Mouse (Mus musculus): ENCODE results near the gene Phb2.

Gene Phb2

DNA sequence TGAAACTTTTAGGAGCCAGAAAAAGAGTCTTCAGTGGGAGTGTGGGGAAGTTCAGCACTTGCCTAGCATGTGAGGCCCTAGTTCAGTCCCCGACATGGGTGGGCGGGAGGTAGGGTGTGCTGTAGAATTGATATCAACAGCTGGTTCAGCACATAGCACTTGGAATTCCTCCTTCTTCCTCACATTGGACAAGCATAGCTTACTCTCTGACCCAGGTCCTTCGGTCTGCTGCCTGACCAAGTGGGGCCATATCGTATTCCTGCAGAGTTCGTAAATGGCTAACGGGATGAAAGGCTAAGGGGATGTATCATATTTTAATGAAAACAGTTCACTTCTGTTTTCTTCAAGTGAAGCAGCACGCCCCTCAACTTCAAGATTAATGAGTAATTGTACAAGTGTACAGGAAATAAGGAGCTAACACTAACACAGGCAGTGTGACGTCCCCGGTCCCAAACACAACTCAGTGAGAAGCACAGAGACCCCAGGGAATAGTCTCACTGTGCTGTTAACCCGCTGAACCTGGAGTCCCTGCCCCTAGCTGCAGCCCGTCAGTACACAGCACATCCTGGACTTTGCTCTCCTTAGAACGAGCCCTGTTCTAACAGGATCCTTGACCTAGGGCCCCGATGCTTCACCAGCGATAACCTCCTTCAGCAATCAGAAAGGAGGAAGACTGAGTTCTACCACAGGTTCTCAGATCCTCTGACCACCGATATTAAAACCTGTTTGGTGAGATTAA is 18.7 kb upstream of the Phb2 start:
- no peak for DNase-seq

- peak; percentile 82 to 90 for DNase-seq
Measured at GRCm38 (mm10) chr6:124694166-124694955, 17.8 kb upstream of the Phb2 start.

GRCm38 (mm10) chr6:124696441-124697150 is 15.5 kb upstream of the Phb2 start:
- no peak for DNase-seq

- DNase-seq, result no peak
Measured at GRCm38 (mm10) chr6:124698751-124699150, 13.4 kb upstream of the Phb2 start.

- no peak for DNase-seq
Measured at GRCm38 (mm10) chr6:124699366-124699765, 12.8 kb upstream of the Phb2 start.

DNA sequence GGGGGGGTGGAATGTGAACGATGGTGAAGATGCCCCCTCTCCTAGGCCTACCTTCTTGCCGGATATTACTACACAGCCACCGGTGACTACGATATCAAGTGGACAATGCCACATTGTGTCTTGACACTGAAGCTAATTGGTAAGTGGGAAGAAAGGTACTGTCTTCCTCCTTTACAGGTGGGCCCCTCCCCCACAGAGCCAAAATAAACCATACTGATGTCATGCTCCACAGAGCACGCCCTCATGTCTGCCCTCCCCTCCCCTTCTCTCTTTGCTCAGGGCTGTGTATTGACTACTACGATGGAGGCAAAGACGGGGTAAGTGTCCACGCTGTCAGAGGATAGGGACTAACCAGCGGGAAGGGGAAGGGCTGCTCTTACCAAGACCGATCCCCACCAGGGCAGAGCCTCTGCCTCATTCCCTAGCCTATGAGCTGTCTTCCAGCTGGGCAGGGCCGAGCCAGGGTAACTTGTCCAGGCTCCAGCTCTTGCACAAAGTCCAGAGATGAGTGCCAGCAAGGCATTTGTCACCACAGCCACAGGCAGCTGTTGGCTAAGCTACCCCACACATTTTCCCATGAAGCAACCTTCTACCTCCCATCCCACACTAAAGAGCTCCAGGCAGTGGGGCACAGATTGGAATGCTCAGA is 12.1 kb upstream of the Phb2 start:
- DNase-seq, result peak; percentile 59 to 88

GRCm38 (mm10) chr6:124701338-124701737 is 10.8 kb upstream of the Phb2 start:
- DNase-seq, result no peak

DNA sequence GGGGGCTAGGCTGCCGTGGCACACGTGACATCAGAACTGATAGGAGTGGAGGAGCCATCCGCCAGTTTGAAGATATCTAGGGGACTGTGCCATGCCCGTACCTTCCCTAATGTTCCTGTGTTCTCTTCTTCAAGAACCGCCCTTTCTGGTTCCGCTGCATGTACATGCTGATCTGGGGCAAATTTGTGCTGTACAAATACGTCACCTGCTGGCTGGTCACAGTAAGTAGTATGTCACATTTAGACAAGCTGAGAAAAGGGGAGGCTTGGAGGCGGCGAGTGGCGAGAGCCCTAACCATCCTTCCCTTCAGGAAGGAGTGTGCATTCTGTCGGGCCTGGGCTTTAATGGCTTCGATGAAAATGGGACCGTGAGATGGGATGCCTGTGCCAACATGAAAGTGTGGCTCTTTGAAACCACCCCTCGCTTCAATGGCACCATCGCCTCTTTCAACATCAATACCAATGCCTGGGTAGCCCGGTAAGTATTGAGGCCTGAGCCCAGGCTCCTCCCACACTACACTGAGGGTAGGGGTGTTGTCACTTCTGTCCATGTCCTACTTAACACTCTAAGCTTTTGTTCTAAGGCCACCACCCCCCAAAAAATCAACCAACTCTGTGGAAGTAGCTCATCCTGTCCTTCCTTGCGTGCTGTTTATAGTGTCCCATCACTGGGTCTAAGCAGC is 9.9 kb upstream of the Phb2 start:
- DNase-seq, result no peak

DNA sequence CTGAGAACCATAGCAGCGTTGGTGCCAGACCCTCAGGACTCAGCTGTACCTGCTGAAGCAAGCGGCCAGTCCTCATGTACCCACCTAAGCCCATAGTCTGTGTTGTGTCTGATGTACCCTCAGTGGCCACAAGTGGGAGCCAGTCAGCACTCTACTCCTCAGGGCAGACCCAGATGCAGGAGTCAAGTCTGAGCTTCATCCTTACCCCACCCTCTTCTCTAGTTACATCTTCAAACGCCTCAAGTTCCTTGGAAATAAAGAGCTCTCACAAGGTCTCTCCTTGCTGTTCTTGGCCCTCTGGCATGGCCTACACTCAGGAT is 9.4 kb upstream of the Phb2 start:
- peak; percentile 71 to 81 for DNase-seq

DNA sequence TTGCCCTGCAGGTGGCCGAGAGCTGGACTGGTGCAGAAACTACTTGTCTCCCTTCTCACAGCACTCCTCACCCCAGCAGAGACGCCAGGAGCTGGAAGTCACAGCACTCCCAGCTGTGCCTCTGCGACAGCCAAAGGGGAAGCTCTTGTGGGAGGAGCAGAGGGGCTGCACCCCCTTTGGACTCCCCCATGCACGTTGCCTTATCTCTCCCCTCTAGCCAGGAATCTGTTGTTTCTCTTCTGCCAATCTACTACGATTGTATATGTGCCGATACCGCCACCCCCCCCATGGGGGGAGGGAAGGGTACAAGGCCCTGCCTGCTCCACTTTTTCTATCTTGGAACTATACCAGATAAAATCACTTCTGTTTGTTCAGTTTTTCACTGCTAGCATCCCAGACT is 8.3 kb upstream of the Phb2 start:
- no peak for DNase-seq

DNA sequence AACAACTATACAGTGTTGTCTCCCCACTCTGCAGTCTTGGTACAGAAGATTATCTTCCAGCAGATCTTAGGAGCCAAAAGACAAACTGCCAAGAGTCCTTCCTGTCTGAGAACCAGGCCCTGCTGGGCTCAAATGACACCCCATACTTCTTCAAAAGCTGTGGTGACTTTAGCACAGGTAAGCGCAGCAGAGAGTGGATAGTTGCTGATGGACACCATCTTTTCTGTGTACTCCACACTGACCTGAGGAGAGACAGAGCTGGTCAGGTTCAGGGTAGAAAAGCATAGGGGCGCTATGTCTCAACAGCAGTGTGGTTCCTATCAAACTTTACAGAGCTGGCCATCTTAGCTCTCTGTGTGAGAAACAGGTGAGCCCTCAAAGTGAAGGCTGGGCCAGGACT is 7.7 kb upstream of the Phb2 start:
- no peak for DNase-seq

DNA sequence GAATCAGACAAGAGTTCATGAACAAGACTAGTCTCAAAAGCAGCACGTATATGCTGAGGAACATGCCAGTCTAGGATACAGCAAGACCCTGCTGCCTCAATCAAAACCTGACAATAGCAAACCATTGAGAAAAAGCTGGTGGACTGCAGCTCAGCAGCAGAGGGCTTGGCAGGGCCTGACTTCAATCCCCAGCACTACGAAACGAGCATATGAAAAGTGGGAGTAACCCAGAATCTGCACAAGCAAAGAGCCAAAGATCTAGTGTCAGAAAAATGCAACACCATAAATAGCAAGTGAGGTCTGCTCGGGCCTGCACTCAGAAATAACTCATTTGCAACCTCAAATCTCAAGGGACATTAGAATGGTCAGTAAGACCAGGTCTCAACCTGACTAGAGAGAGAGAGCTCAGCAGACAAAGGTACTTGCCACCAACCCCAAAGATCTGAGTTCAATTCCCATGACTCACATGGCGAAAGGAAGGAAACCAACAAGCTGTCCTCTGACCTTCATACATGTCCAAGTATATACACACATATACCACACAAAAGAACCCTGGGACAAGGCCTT is 6.0 kb upstream of the Phb2 start:
- DNase-seq, result no peak

DNA sequence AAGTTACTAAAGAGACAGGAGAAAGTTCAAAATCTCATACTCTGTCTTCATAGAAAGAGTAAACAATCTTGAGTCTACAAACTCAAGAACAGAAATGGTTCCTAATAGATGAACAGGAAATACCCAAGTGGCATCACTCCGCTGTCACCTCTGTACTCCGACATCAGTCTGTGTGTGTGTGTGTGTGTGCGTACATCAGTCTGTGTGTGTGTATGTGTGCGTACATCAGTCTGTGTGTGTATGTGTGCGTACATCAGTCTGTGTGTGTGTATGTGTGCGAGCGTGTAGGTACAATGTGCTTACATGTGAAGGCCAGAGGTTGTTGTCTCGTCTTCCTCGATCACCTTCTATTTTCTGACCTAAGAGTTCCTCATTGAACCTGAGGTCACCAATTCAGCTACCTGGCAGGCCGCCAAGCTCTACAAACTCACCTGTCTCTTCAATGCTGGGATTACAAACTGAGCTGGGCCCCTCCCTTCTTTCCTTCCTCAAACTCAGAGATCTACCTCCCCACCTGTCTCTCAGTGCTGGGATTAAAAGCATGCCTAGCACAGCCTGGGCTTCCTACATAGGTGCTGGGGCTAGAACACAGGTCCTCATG is 3.7 kb upstream of the Phb2 start:
- DNase-seq, result no peak

GRCm38 (mm10) chr6:124712918-124713317 is 782 bp downstream of the Phb2 start:
- DNase-seq, result no peak

DNA sequence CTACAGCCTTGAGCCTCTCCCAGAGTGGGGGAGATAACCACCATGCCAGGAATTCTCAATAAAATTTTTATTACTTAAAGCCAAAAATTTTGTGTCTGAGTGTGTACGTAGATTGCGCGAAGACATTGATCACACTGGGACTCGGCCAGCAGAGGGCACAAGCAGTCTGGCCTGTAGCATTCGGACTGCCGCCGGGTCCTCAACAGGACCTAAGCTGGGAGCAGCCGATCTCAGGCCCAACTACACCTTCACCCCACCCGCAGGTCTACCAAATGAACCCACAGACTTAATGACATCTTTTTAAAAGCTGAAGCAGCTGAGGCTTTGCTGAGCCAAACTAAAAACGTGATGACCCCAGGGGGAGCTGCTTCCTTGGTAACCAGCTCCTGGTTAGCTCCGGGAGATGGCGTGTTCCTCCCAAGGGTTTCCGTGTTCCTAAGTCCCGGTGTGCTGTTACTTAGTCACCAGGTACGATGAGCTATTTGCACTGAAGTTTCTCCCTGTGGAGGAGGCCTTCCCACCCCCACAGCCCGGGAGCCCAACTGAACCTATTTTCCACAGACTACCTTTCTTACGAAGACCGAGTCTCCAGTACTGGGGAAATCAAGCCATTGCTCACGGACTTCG is 4.8 kb downstream of the Phb2 start:
- peak; percentile 67 to 69 for DNase-seq

DNA sequence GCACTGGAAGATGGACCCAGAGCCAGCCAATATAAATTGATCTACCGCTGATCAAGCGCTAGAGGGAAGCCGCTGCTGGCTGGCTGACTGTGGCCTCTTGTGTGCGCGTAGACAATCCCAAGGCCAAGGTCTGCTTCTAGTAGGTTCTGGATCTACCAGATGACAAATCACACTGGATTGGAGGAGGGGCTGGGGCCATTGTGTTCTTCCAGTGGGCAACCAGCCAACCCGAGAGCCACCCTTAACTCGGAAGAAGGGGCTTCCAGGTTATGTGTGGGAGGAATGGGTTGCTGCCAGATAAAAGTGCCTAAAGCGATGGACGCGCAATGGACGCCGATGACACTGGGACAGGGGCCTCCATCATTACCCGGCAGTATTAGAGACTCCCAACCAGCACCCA is 5.8 kb downstream of the Phb2 start:
- no peak for DNase-seq

GRCm38 (mm10) chr6:124718703-124719102 is 6.6 kb downstream of the Phb2 start:
- peak; percentile 84 to 92 for DNase-seq

DNA sequence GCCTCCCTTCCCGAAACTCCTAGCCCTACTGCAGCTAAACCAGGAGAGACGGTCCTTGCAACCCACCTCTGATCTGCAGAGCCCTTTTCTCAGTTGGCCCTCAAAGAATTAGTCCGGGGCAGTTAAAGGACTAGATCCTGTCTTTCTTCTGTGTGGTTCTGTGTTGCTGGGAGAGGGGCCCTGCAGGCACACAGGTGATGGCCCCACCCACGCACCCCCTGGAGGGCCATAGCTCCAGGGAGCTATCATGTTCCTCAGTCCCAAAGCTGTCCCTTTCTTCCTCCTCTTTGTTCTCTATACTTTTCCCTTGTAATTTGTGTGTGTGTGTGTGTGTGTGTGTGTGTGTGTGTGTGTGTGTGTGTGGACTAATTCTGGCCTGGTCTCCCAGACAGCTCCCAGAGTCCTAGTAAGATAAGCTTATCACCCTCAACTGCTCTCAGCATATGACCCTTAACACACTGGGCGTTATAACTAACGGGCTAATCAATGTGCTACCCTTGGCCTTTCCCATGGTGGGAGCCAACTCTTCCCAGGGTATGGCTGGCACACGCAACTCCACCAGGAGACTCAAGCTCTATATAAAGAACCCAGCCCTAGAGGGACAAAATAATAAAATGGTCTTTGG is 7.3 kb downstream of the Phb2 start:
- no peak for DNase-seq

DNA sequence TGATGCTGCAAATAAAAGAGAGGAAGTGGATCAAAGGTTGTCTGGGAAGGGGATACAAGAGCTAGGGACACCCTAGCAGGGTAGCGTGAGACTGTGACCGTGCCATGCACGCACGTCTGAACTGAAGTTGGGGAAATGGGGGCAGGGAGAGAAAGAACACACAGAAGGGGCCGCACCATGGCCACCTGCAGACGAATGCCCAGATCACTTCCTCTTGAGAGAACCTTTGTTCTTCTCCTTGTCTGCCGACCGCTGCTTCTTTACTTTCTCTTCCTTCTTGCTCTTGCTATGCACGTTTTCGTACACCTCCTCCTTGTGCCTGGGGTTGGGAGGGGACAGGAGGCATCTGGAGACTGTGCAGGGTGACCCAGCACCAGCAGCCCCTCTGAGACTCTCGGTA is 8.8 kb downstream of the Phb2 start:
- no peak for DNase-seq

DNA sequence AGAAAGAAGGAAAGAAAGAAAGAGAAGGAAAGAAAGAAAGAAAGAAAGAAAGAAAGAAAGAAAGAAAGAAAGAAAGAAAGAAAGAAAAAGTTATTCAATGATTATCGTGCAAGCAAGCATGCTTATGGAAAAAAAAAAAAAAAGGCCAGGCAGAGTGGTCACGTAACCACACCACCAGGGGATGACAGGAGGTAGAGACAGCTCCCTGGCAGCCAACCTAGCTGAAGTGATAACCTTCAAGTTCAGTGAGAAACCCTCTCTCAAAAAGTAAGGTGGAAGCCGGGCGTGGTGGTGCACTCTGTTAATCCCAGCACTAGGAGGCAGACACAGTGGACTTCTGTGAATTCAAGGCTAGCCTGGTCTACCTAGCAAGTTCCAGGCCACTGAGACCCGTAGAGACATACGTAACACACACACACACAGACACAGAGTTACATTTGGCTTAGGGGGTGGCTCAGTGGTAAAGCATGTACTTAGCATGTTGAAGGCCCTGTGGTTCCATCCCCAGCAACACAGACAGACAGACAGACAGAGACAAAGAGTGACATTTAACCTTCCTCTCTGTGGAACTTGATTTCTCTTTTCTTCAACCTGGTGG is 10.8 kb downstream of the Phb2 start:
- DNase-seq, result no peak

DNA sequence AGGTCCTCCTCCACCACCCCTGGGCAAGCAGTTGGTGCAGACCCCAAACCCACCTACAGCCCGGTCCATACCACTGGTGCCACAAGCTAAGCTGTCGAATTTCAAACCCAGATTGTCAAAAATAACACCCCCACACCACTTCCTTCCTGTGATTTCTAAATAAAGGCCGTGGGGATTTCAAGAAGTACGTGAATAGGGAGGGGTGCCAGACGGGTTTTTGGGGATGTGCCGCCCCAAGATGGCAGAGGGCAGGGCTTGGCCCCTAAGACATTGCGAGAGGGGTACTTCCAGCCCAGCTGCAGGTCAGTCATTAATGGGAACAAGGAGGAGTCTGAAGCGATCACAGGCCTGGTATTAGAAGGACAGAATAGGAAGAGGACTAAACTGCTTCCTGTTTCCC is 11.4 kb downstream of the Phb2 start:
- DNase-seq, result peak in 1 of 2 experiments; percentile 51
